Mouse (Mus musculus) kidney, adult 2 months (tissue): Measurements from ENCODE around the gene Memo1.

Source experiments
- CTCF ChIP-seq: fragments of 200-500 bp; conservative IDR thresholded peaks from 2 replicates; pipeline ENCODE4 v1.5.1; 2011; ENCODE audit warnings: low read depth, mild to moderate bottlenecking, control low read depth, low read length, moderate library complexity, mixed read lengths; ENCODE audit not compliant: insufficient read depth, insufficient read length
- POLR2A ChIP-seq: fragments of 200-500 bp; IDR thresholded peaks from one replicate; pipeline ENCODE4 v1.6.1; 2011; ENCODE audit warnings: low read depth, low read length, control low read depth

DNA sequence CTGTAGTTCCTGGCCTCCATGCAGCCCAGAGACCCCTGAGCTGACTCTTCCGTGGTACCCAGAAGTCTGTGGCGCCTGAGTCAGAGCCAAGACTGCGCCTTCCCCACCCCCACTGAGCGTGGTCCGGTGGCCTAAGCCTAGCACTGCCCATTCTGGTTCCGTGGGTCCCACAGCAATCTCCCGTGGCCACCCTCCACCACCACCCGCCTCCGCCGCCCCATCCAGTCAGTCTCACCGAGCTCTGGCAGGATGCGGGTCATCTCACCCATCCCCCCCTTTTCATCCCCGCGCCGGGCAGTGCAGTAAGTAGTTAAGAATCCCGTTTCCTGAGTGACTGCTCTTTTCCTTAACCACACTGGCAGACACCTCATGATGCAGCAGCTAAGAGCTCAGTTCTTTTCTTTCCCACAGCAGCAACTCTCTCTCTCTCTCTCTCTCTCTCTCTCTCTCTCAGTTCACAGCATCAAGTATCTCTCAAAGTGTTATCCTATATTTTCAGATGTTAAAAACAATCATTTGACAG is 22.6 kb downstream of the Memo1 start:
- no peak for TF ChIP-seq POLR2A
- no peak for TF ChIP-seq CTCF
